In the genomic region with DNA sequence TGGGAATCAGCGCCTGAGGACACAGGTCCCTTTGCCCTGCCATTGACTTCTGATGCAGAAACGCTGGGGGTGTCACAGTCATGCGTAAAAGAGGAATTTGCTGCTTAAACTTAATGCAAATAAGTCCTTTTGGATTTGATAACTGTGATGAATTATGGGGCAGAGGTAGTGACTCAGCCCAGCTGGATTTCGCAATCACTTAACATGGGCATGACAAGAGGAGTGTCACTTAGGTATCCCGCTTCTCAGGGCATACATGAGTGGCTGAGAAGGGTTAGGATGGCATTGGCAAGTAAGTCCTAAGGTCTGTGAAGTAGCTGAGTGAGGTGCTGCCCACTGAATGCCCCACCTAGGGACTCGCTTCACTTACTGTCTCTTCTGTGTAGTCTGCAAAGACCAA, we compare ENCODE assay signal across 24 mouse cellular contexts. TPM values are rescaled to one million over a fixed set of nuclear protein-coding genes. Genes with fewer than 3 reads are reported as not detected.
DNase-seq lines count a peak whose midpoint lies in the region; ATAC-seq and TF ChIP-seq lines count a peak whose summit lies in the region.
"Had no signal": no experiment of that assay in that cellular context is flagged by ENCODE, and none has a peak within 500 bp of the region (broad histone marks: within the 10 kb centered on the region; RNA-seq: fewer than 3 reads in every experiment).

No protein-coding gene starts in this region.

- no peak overlapping the region for H3K4me3 ChIP-seq in C2C12 (ENCODE audit: insufficient read depth, poor library complexity, severe bottlenecking)
- H3K4me3 ChIP-seq in forebrain, embryonic 10.5 days, result no peak overlapping the region
- H3K4me3 ChIP-seq: embryonic facial prominence, embryonic 15.5 days; forebrain, embryonic 15.5 days; limb, embryonic 12.5 days; liver, embryonic 13.5 days; neural tube, embryonic 15.5 days had no signal

- 91% methylated on average over 6 of the region's 6 CpGs for WGBS in forebrain, embryonic 10.5 days

- H3K27ac ChIP-seq in forebrain, embryonic 10.5 days, result no peak overlapping the region
- H3K27ac ChIP-seq: embryonic facial prominence, embryonic 15.5 days; forebrain, embryonic 15.5 days; hindbrain, postnatal 0 days; limb, embryonic 12.5 days; liver, embryonic 13.5 days; neural tube, embryonic 15.5 days had no signal

- TF ChIP-seq CTCF in C2C12 (IDR thresholded peaks at IDR 0.05; ENCODE audit: control insufficient read depth, insufficient read depth, insufficient read length), result no peak

- H3ac ChIP-seq in C2C12 (ENCODE audit: control insufficient read depth, insufficient read length, low read depth), result no peak overlapping the region

- peaks cover 82% of the 10 kb centered on the region for H3K36me3 ChIP-seq in C2C12 (ENCODE audit: control insufficient read depth, insufficient read depth)
- H3K36me3 ChIP-seq in forebrain, embryonic 10.5 days (replicated peaks), result peaks cover 23% of the 10 kb centered on the region
- H3K36me3 ChIP-seq: G1E had no signal

- H3K9me3 ChIP-seq in forebrain, embryonic 10.5 days, result no peaks in the 10 kb centered on the region
- H3K9me3 ChIP-seq: embryonic facial prominence, embryonic 15.5 days; forebrain, embryonic 15.5 days; limb, embryonic 12.5 days; liver, embryonic 13.5 days; neural tube, embryonic 15.5 days had no signal

- ATAC-seq in megakaryocyte progenitor cell, adult 5-6 weeks (replicated peaks; ENCODE audit: poor library complexity), result peak; percentile 72
- ATAC-seq: activated CD4-positive, CD25-positive, alpha-beta regulatory T cell, adult 4 months; forebrain, embryonic 15.5 days; hindbrain, postnatal 0 days; intestine, embryonic 16.5 days had no signal

- H3K27me3 ChIP-seq in C2C12 (ENCODE audit: control insufficient read depth, insufficient read depth, insufficient read length), result no peaks in the 10 kb centered on the region
- no peaks in the 10 kb centered on the region for H3K27me3 ChIP-seq in forebrain, embryonic 10.5 days (ENCODE audit: poor library complexity, severe bottlenecking)
- H3K27me3 ChIP-seq: CH12.LX; embryonic facial prominence, embryonic 15.5 days; forebrain, embryonic 15.5 days; limb, embryonic 12.5 days; liver, embryonic 13.5 days; neural tube, embryonic 15.5 days had no signal

- H3K79me2 ChIP-seq in C2C12 (ENCODE audit: control insufficient read depth, insufficient read depth), result peaks cover 37% of the 10 kb centered on the region

- DNase-seq in 3T3-L1 (ENCODE audit: low read depth, low spot score), result peak; percentile 62
- peak; percentile 24 for DNase-seq in adrenal gland, postnatal 10 days
- DNase-seq in gastrocnemius, postnatal 10 days, result no peak
- no peak for DNase-seq in urinary bladder, adult 2 months (ENCODE audit: low spot score)
- DNase-seq in forebrain, embryonic 10.5 days (ENCODE audit: extremely low spot score, low spot score), result no peak
- DNase-seq: cerebellum, adult 8-10 months; cerebellum, postnatal 36 days; heart, adult 11 months; kidney, adult 9 months; kidney, postnatal 14 days; liver, embryonic 13.5 days; lung, adult 2 months; lung, postnatal 36 days had no signal

- H3K4me1 ChIP-seq in forebrain, embryonic 10.5 days, result no peaks in the 10 kb centered on the region
- H3K4me1 ChIP-seq: embryonic facial prominence, embryonic 15.5 days; forebrain, embryonic 15.5 days; limb, embryonic 12.5 days; liver, embryonic 13.5 days; neural tube, embryonic 15.5 days had no signal

- peaks cover 14% of the 10 kb centered on the region for H3K79me3 ChIP-seq in C2C12 (ENCODE audit: low read depth)

TF ChIP-seq in C2C12, 6 proteins besides CTCF, POLR2A, EP300 and RAD21:
- TF ChIP-seq MYOG (IDR thresholded peaks at IDR 0.05; ENCODE audit: control insufficient read depth, extremely low read depth, insufficient read length) (no peak), MAX (IDR thresholded peaks at IDR 0.05) (no peak), USF1 (IDR thresholded peaks at IDR 0.05; ENCODE audit: low read depth) (no peak), CEBPB (IDR thresholded peaks at IDR 0.05; ENCODE audit: low read depth) (peak; percentile 98)

RNA-seq across cellular contexts. Expression of a gene that starts 15.1 kb away (rescaled TPM):
- 52.7 TPM for polyA plus RNA-seq in C2C12 (2012; fragmentation: generic; extraction: Trizol)
- total RNA-seq in adrenal gland, postnatal 10 days (2021), result 10 to 100 TPM; 38.2 to 47.9 TPM
- 61.2 and 64.0 TPM in 2 replicates for total RNA-seq in megakaryocyte progenitor cell, adult 5-6 weeks (2015)
- total RNA-seq in megakaryocyte progenitor cell, adult 5-6 weeks (2017), result 29.2 and 34.6 TPM in 2 replicates
- total RNA-seq in gastrocnemius, postnatal 10 days (2021), result 10 to 100 TPM; 10.1 to 13.9 TPM
- polyA plus RNA-seq in urinary bladder, adult 2 months (2012; rRNA removed), result 39.6 and 43.4 TPM in 2 replicates
- polyA plus RNA-seq in forebrain, embryonic 10.5 days (2016; fragmentation: Nextera tagmentation; extraction: Ambion mirVana), result 68.2 and 70.4 TPM in 2 replicates
- polyA plus RNA-seq: G1E had no signal

Comparison
In these comparisons a context has a peak if more than half of its experiments do, and no peak if none do; other contexts are left out.
1. DNase-seq: peak in 3T3-L1 (single experiment) and adrenal gland, postnatal 10 days (single experiment); none in gastrocnemius, postnatal 10 days (single experiment), urinary bladder, adult 2 months (single experiment) and forebrain, embryonic 10.5 days (single experiment).